Mouse (Mus musculus) lung, postnatal 0 days (tissue): ENCODE measurements at regions not wholly inside any gene's neighbourhood (a gene's known extent, or its start where the extent isn't known, plus 50 kb on each side); places are given as distances from the start of the nearest gene placed in this dataset.

Experiments
- CTCF ChIP-seq: IDR thresholded peaks from 2 replicates; pipeline ENCODE4 v1.5.1; 2016; ENCODE audit warnings: antibody characterized with exemption, mild to moderate bottlenecking
- EP300 ChIP-seq: IDR thresholded peaks from 2 replicates; pipeline ENCODE4 v1.6.1; 2016; ENCODE audit warnings: antibody characterized with exemption, mild to moderate bottlenecking, control low read depth

- TF ChIP-seq CTCF (no peak), EP300 (no peak)
Measured at GRCm38 (mm10) chr3:51159322-51159721, 64.9 kb upstream of the Noct start.
